ENCODE assay signal across 25 mouse cellular contexts in the genomic region with DNA sequence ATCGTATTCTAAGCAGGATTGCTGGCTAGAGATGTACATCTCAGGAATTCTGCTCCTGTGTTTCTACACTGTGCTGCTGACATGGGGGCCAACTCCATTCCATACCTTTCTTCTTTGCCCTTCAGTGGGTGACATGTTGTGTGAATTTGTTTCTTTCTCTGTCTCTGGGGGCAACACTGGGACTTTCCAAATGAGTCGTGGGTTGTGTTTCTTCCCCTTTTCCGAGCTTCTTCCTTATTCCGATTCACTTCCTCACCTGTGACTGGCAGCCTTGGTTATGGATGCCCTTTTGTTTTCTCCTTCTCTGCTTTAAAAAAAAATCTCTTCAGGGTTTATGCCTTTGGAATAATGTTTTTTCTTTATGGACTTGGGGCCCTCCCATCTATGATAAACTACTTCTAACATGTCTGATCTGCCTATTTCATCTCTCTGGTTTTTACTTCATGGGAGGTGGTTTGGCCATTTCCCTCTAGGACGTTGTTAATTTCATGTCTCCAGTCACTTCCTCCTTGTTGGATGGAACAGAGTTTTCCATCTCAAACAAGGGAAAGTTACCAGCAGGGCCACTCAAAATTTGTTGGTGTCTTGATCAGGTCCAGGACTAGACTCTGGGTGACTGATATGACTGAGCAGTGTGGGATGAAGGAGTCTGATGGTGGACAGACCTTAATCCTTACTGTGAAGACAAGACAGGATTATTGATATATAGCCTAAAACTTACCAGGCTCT. TPM values are rescaled to one million over a fixed set of nuclear protein-coding genes. Genes with fewer than 3 reads are reported as not detected.
DNase-seq lines count a peak whose midpoint lies in the region; ATAC-seq and TF ChIP-seq lines count a peak whose summit lies in the region.
"Had no signal": no experiment of that assay in that cellular context is flagged by ENCODE, and none has a peak within 500 bp of the region (broad histone marks: within the 10 kb centered on the region; RNA-seq: fewer than 3 reads in every experiment).

No protein-coding gene starts in this region.

- no peak for DNase-seq in liver, adult 2 months (ENCODE audit: extremely low read depth, low read depth, low spot score)
- DNase-seq in midbrain, postnatal 0 days (ENCODE audit: low spot score) = no peak
- DNase-seq: adrenal gland, adult 2 months; cerebellum, adult 2 months; gastrocnemius, postnatal 14 days; kidney, adult 8-10 months; kidney, postnatal 25 days; right cerebral cortex, postnatal 4 days; thymus, adult 18-20 months had no signal

- ATAC-seq in liver, embryonic 12.5 days = no peak
- peak; percentile 81 for ATAC-seq in granulocyte monocyte progenitor cell, adult 5-6 weeks (replicated peaks; ENCODE audit: poor library complexity, severe bottlenecking)
- ATAC-seq in kidney, embryonic 16.5 days (ENCODE audit: low FRiP score, low TSS enrichment) = no peak
- no peak for ATAC-seq in midbrain, postnatal 0 days (ENCODE audit: low FRiP score)
- ATAC-seq: forebrain, embryonic 14.5 days; hindbrain, postnatal 0 days; midbrain, embryonic 16.5 days had no signal

- no peak overlapping the region for H3K9ac ChIP-seq in liver, adult 2 months (ENCODE audit: low read depth, low read length)
- no peak overlapping the region for H3K9ac ChIP-seq in liver, embryonic 12.5 days
- no peak overlapping the region for H3K9ac ChIP-seq in kidney, embryonic 16.5 days (replicated peaks; ENCODE audit: low read length)
- no peak overlapping the region for H3K9ac ChIP-seq in midbrain, postnatal 0 days (replicated peaks; ENCODE audit: low read length, poor library complexity, severe bottlenecking)
- H3K9ac ChIP-seq: embryonic facial prominence, embryonic 13.5 days; limb, embryonic 12.5 days; liver, embryonic 14.5 days; lung, embryonic 15.5 days; stomach, embryonic 15.5 days had no signal

- no peaks in the 10 kb centered on the region for H3K4me1 ChIP-seq in liver, adult 2 months (ENCODE audit: control insufficient read depth, insufficient read depth, low read length)
- no peaks in the 10 kb centered on the region for H3K4me1 ChIP-seq in liver, embryonic 12.5 days
- peaks cover 43% of the 10 kb centered on the region for H3K4me1 ChIP-seq in bone marrow macrophage, adult 2 months (ENCODE audit: control insufficient read depth, insufficient read depth, low read length)
- no peaks in the 10 kb centered on the region for H3K4me1 ChIP-seq in small intestine, adult 2 months (ENCODE audit: control insufficient read depth, insufficient read depth, insufficient read length, low read length)
- H3K4me1 ChIP-seq in kidney, embryonic 16.5 days (ENCODE audit: insufficient read depth, low read length) = no peaks in the 10 kb centered on the region
- no peaks in the 10 kb centered on the region for H3K4me1 ChIP-seq in midbrain, postnatal 0 days (ENCODE audit: insufficient read depth, low read length)
- H3K4me1 ChIP-seq: embryonic facial prominence, embryonic 13.5 days; hindbrain, embryonic 10.5 days; limb, embryonic 12.5 days; lung, embryonic 15.5 days; stomach, embryonic 15.5 days had no signal

- no peaks in the 10 kb centered on the region for H3K36me3 ChIP-seq in liver, adult 2 months (ENCODE audit: control insufficient read depth, insufficient read depth, low read length)
- H3K36me3 ChIP-seq in liver, embryonic 12.5 days = no peaks in the 10 kb centered on the region
- H3K36me3 ChIP-seq in small intestine, adult 2 months (ENCODE audit: control insufficient read depth, insufficient read depth, low read length) = no peaks in the 10 kb centered on the region
- H3K36me3 ChIP-seq in kidney, embryonic 16.5 days (ENCODE audit: insufficient read depth, low read length) = no peaks in the 10 kb centered on the region
- no peaks in the 10 kb centered on the region for H3K36me3 ChIP-seq in midbrain, postnatal 0 days (ENCODE audit: insufficient read depth, low read length)
- H3K36me3 ChIP-seq: embryonic facial prominence, embryonic 13.5 days; hindbrain, embryonic 10.5 days; limb, embryonic 12.5 days; lung, embryonic 15.5 days; stomach, embryonic 15.5 days had no signal

- 77% methylated on average over 5 of the region's 5 CpGs for WGBS in liver, adult 2 months
- 51% methylated on average over 5 of the region's 5 CpGs for WGBS in liver, embryonic 12.5 days (ENCODE audit: insufficient replicate concordance)
- WGBS in small intestine, adult 2 months = 74% methylated on average over 5 of the region's 5 CpGs
- 83% methylated on average over 5 of the region's 5 CpGs for WGBS in kidney, embryonic 16.5 days
- 89% methylated on average over 5 of the region's 5 CpGs for WGBS in midbrain, postnatal 0 days

- no peaks in the 10 kb centered on the region for H3K27me3 ChIP-seq in liver, adult 2 months (ENCODE audit: control insufficient read depth, insufficient read depth, low read length)
- no peaks in the 10 kb centered on the region for H3K27me3 ChIP-seq in liver, embryonic 12.5 days (replicated peaks)
- H3K27me3 ChIP-seq in small intestine, adult 2 months (ENCODE audit: control insufficient read depth, insufficient read depth, low read length) = no peaks in the 10 kb centered on the region
- no peaks in the 10 kb centered on the region for H3K27me3 ChIP-seq in kidney, embryonic 16.5 days (ENCODE audit: insufficient read depth, low read length)
- no peaks in the 10 kb centered on the region for H3K27me3 ChIP-seq in midbrain, postnatal 0 days (ENCODE audit: insufficient read depth, low read length)
- H3K27me3 ChIP-seq: embryonic facial prominence, embryonic 13.5 days; limb, embryonic 12.5 days; lung, embryonic 15.5 days; stomach, embryonic 15.5 days had no signal

- TF ChIP-seq POLR2A in liver, adult 2 months (IDR thresholded peaks at IDR 0.05; ENCODE audit: extremely low read depth, insufficient read depth, low read length) = no peak
- TF ChIP-seq POLR2A in bone marrow macrophage, adult 2 months (IDR thresholded peaks at IDR 0.05; ENCODE audit: borderline replicate concordance, low read depth, low read length) = no peak
- TF ChIP-seq POLR2A in small intestine, adult 2 months (IDR thresholded peaks at IDR 0.05; ENCODE audit: low read depth, low read length) = no peak

- no peaks in the 10 kb centered on the region for H3K79me2 ChIP-seq in liver, adult 2 months (ENCODE audit: control insufficient read depth, insufficient read depth, low read length)

- H3K4me2 ChIP-seq in liver, embryonic 12.5 days = no peak overlapping the region
- no peak overlapping the region for H3K4me2 ChIP-seq in kidney, embryonic 16.5 days (replicated peaks; ENCODE audit: low read depth, low read length)
- H3K4me2 ChIP-seq in midbrain, postnatal 0 days (ENCODE audit: low read depth, low read length, poor library complexity, severe bottlenecking) = no peak overlapping the region
- H3K4me2 ChIP-seq: embryonic facial prominence, embryonic 13.5 days; limb, embryonic 12.5 days; lung, embryonic 15.5 days; stomach, embryonic 15.5 days had no signal

- no peak overlapping the region for H3K4me3 ChIP-seq in liver, adult 2 months (ENCODE audit: insufficient read depth, low read depth, low read length)
- no peak overlapping the region for H3K4me3 ChIP-seq in liver, embryonic 12.5 days
- peak overlapping the region; percentile 23 for H3K4me3 ChIP-seq in bone marrow macrophage, adult 2 months (ENCODE audit: insufficient read depth, low read length)
- no peak overlapping the region for H3K4me3 ChIP-seq in small intestine, adult 2 months (ENCODE audit: low read depth, low read length)
- H3K4me3 ChIP-seq in kidney, embryonic 16.5 days (ENCODE audit: low read length) = no peak overlapping the region
- H3K4me3 ChIP-seq in midbrain, postnatal 0 days (ENCODE audit: low read depth, low read length) = no peak overlapping the region
- H3K4me3 ChIP-seq: embryonic facial prominence, embryonic 13.5 days; hindbrain, embryonic 10.5 days; limb, embryonic 12.5 days; lung, embryonic 15.5 days; stomach, embryonic 15.5 days had no signal

- H3K9me3 ChIP-seq in liver, embryonic 12.5 days (replicated peaks) = no peaks in the 10 kb centered on the region
- H3K9me3 ChIP-seq in kidney, embryonic 16.5 days (ENCODE audit: low read length) = no peaks in the 10 kb centered on the region
- H3K9me3 ChIP-seq in midbrain, postnatal 0 days (ENCODE audit: low read length) = no peaks in the 10 kb centered on the region
- H3K9me3 ChIP-seq: embryonic facial prominence, embryonic 13.5 days; hindbrain, embryonic 10.5 days; limb, embryonic 12.5 days; lung, embryonic 15.5 days; stomach, embryonic 15.5 days had no signal

- H3K27ac ChIP-seq in liver, adult 2 months (replicated peaks; ENCODE audit: insufficient read depth, low read depth, low read length) = peak overlapping the region; percentile 50; the same call in 1 of the 2 replicates
- H3K27ac ChIP-seq in liver, embryonic 12.5 days = no peak overlapping the region
- peak overlapping the region; percentile 98 for H3K27ac ChIP-seq in bone marrow macrophage, adult 2 months (ENCODE audit: insufficient read depth, low read depth, low read length)
- H3K27ac ChIP-seq in small intestine, adult 2 months (ENCODE audit: insufficient read depth, low read depth, low read length) = peak overlapping the region; percentile 28; the same call in 1 of the 2 replicates
- no peak overlapping the region for H3K27ac ChIP-seq in kidney, embryonic 16.5 days (ENCODE audit: low read length)
- no peak overlapping the region for H3K27ac ChIP-seq in midbrain, postnatal 0 days (ENCODE audit: low read depth, low read length)
- H3K27ac ChIP-seq: embryonic facial prominence, embryonic 13.5 days; hindbrain, embryonic 10.5 days; hindbrain, postnatal 0 days; limb, embryonic 12.5 days; liver, embryonic 14.5 days; lung, embryonic 15.5 days; stomach, embryonic 15.5 days had no signal

- no peak for TF ChIP-seq CTCF in liver, adult 2 months (IDR thresholded peaks at IDR 0.05; ENCODE audit: low read depth, low read length)
- TF ChIP-seq CTCF in bone marrow macrophage, adult 2 months (IDR thresholded peaks at IDR 0.05; ENCODE audit: low read depth, low read length) = no peak
- TF ChIP-seq CTCF in small intestine, adult 2 months (IDR thresholded peaks at IDR 0.05; ENCODE audit: extremely low read depth, insufficient read length, insufficient replicate concordance, low read depth, low read length) = no peak
- no peak for TF ChIP-seq CTCF in midbrain, postnatal 0 days (IDR thresholded peaks at IDR 0.05)

RNA-seq across cellular contexts. Expression of a gene that starts 10.0 kb away (rescaled TPM):
- total RNA-seq in liver, adult 2 months (2014; rRNA removed) = 1.8 and 2.1 TPM in 2 replicates
- polyA plus RNA-seq in liver, adult 2 months (2012; rRNA removed) = 0.39 and 0.84 TPM in 2 replicates
- 0.38 and 0.44 TPM in 2 replicates for polyA plus RNA-seq in liver, embryonic 12.5 days (2016; fragmentation: Nextera tagmentation; extraction: Ambion mirVana)
- 26.0 and 30.4 TPM in 2 replicates for polyA plus RNA-seq in bone marrow macrophage, adult 2 months (2012; ENCODE audit: insufficient read depth, insufficient read length, missing spikeins)
- not detected in 2 replicates for total RNA-seq in granulocyte monocyte progenitor cell, adult 5-6 weeks (2014; fragmentation: Nextera tagmentation)
- total RNA-seq in granulocyte monocyte progenitor cell, adult 5-6 weeks (2017) = 0.52 and 4.5 TPM in 2 replicates
- polyA plus RNA-seq in small intestine, adult 2 months (2012; rRNA removed) = 0.74 and 0.89 TPM in 2 replicates
- polyA plus RNA-seq in kidney, embryonic 16.5 days (2015; fragmentation: Nextera tagmentation; extraction: Ambion mirVana) = 0.30 TPM in 1 of 2 replicates, not detected in the other
- not detected in 2 replicates for total RNA-seq in midbrain, postnatal 0 days (2014; rRNA removed)
- 0.33 TPM in 1 of 2 replicates, not detected in the other for polyA plus RNA-seq in midbrain, postnatal 0 days (2015; fragmentation: Nextera tagmentation; extraction: Ambion mirVana)
- total RNA-seq: gastrocnemius, postnatal 14 days had no signal
- polyA plus RNA-seq: C2C12; forebrain, embryonic 14.5 days; hindbrain, embryonic 10.5 days; hindbrain, postnatal 0 days; limb, embryonic 12.5 days; lung, embryonic 15.5 days; midbrain, embryonic 16.5 days; neural tube, embryonic 11.5 days had no signal

Comparison
In these comparisons a context has a peak if more than half of its experiments do, and no peak if none do; other contexts are left out.
1. H3K27ac ChIP-seq: peak in liver, adult 2 months (single experiment), bone marrow macrophage, adult 2 months (single experiment) and small intestine, adult 2 months (single experiment); none in liver, embryonic 12.5 days (single experiment), kidney, embryonic 16.5 days (single experiment) and midbrain, postnatal 0 days (single experiment).
2. RNA of a gene that starts 10.0 kb away (polyA plus RNA-seq): 26.0 to 30.4 TPM in bone marrow macrophage, adult 2 months; 0.39 to 0.84 TPM in liver, adult 2 months, 0.74 to 0.89 TPM in small intestine, adult 2 months, 0.38 to 0.44 TPM in liver, embryonic 12.5 days, 0.33 TPM in midbrain, postnatal 0 days and 0.30 TPM in kidney, embryonic 16.5 days; every median in the first group is over 10 times any median in the second.